Mouse (Mus musculus) stomach, postnatal 0 days (tissue): ENCODE data around the gene Nr1h3. TPM values are rescaled to one million over a fixed set of nuclear protein-coding genes. Genes with fewer than 3 reads are reported as not detected.

Experiments used
- ATAC-seq: fragments of 200-750 bp; cut with Nextera tagmentation; 2 replicates; pipeline ENCODE4 v1.8.0; 2017; ENCODE audit not compliant: low FRiP score, low TSS enrichment
- DNase-seq: peaks from one replicate; pipeline ENCODE4 v3.0.0-alpha.2; 2016; ENCODE audit warnings: low spot score
- H3K27ac ChIP-seq: fragments of 300-500 bp; sonication (generic); replicated peaks from 2 replicates; pipeline ENCODE4 v1.5.1; 2014; ENCODE audit warnings: mild to moderate bottlenecking, control low read depth
- H3K27me3 ChIP-seq: fragments of 300-500 bp; sonication (generic); 2 replicates; pipeline ENCODE4 v1.6.1; 2014; ENCODE audit warnings: low read length; ENCODE audit not compliant: control insufficient read depth, insufficient read depth
- H3K36me3 ChIP-seq: fragments of 300-500 bp; sonication (generic); 2 replicates; pipeline ENCODE4 v1.6.1; 2014; ENCODE audit warnings: low read length, mixed read lengths; ENCODE audit not compliant: control insufficient read depth, insufficient read depth
- H3K4me1 ChIP-seq: fragments of 300-500 bp; sonication (generic); replicated peaks from 2 replicates; pipeline ENCODE4 v1.6.1; 2014; ENCODE audit warnings: antibody characterized with exemption; ENCODE audit not compliant: control insufficient read depth, insufficient read depth
- H3K4me2 ChIP-seq: fragments of 300-500 bp; sonication (generic); replicated peaks from 2 replicates; pipeline ENCODE4 v1.6.1; 2014; ENCODE audit warnings: low read depth, mild to moderate bottlenecking, control low read depth, moderate library complexity
- H3K4me3 ChIP-seq: fragments of 300-500 bp; sonication (generic); 2 replicates; pipeline ENCODE4 v1.5.1; 2014; ENCODE audit warnings: low read depth, low read length, control low read depth
- H3K9ac ChIP-seq: fragments of 300-500 bp; sonication (generic); 2 replicates; pipeline ENCODE4 v1.6.1; 2014; ENCODE audit warnings: mild to moderate bottlenecking, low read length, control low read depth, mixed read lengths
- H3K9me3 ChIP-seq: fragments of 300-500 bp; sonication (generic); 2 replicates; pipeline ENCODE4 v1.6.1; 2016; ENCODE audit warnings: low read length; ENCODE audit not compliant: control insufficient read depth
- CTCF ChIP-seq: IDR thresholded peaks from 2 replicates; pipeline ENCODE4 v1.5.1; 2016; ENCODE audit warnings: antibody characterized with exemption, low read depth, mild to moderate bottlenecking, moderate library complexity
- EP300 ChIP-seq: optimal IDR thresholded peaks from 2 replicates; pipeline ENCODE3; 2016; ENCODE audit warnings: antibody characterized with exemption
- WGBS: fragments of 180-500 bp; shearing (Covaris S2); extraction: QIAGEN DNeasy Blood & Tissue Kit; methylation state at CpG from one replicate; pipeline ENCODE4 v1.1.7; 2014; 5-methylcytosine and 5-hydroxymethylcytosine counted together
- polyA plus RNA-seq: library from polyadenylated mRNA; unstranded; fragments of >200 nt; fragmentation: Nextera tagmentation; extraction: Ambion mirVana; gene quantifications from 2 replicates; pipeline ENCODE4 v1.2.1, GENCODE M21; 2015

The Nr1h3 gene
- polyA plus RNA-seq, 1 experiment from 2014 or later: 2.2 TPM

DNA sequence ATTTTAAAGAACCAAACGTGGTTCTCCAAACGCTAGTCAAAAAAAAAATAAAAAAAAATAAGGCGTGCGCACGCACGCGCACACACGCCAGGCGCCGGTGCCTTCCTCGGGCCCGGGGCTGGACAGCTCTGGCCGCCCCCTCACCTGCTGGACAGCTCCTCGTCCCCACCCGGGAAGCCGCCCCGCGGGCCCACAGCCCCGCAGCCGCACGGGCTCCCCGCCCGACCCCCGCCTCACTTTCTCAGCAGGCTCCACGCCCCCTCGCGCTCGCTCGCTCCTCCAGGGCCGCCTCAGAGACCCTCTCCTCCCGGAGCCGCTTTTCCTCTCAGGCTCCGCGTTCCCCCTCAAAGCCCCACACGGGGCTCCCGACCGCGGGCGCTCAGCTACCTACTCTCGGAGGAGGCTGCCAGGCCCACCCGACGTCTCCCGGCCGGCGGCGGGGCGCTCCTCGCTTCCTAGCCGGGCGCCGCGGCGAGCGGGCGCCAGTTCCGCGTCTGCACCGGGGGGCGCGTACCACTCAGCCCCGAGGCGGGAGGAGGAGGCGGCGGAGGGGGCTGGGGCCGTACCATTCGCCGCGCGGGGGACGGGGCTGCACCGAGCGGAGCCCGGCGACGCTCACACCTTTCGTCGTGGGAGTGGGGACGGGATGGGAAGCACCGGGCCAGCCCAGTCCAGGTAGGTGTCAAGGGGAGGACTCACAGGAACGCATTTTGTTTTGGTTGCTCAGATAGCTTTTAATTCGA lies 20.1 kb downstream of the Nr1h3 start:
- peak overlapping the region; percentile 86 for H3K27ac ChIP-seq
- peak overlapping the region; percentile 92 for H3K4me3 ChIP-seq
- ATAC-seq (peak; percentile 93), DNase-seq (peak; percentile 85)
- no peaks in the 10 kb centered on the region for H3K9me3 ChIP-seq
- H3K9ac ChIP-seq: peak overlapping the region; percentile 79
- H3K36me3 ChIP-seq: no peaks in the 10 kb centered on the region
- H3K4me2 ChIP-seq: peak overlapping the region; percentile 83
- WGBS: under 1% methylated on average over 66 of the region's 81 CpGs
- H3K4me1 ChIP-seq: 0 out of 2 replicates have a peak, but pooled peaks cover 3% of the 10 kb centered on the region
- no peak for TF ChIP-seq CTCF
- no peak for TF ChIP-seq EP300
- H3K27me3 ChIP-seq: no peaks in the 10 kb centered on the region

DNA sequence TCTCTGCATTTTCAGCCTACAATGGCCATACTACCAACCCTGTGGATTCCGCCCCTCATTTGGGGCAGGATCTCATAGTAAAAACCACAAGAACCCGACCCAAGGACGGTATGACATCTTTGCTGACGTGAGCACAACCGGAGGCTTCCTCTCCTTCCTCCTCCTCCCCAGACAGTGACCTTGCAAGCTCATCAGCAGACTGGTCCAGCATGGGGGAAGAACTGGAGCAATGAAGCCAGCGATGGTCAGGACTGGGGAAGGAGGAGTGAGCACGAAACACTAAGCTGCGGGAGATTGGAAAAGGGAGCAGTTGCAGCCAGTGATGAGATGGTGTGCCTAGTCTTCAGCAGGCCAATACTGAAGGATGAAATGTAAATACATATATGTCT lies 20.6 kb downstream of the Nr1h3 start:
- H3K27me3 ChIP-seq: no peaks in the 10 kb centered on the region
- H3K4me1 ChIP-seq: 0 out of 2 replicates have a peak, but pooled peaks cover 3% of the 10 kb centered on the region
- TF ChIP-seq EP300 (no peak), CTCF (no peak)
- WGBS: 12% methylated on average over 8 of the region's 8 CpGs
- DNase-seq (no peak), ATAC-seq (no peak)
- H3K9me3 ChIP-seq: no peaks in the 10 kb centered on the region
- H3K36me3 ChIP-seq: no peaks in the 10 kb centered on the region
- peak overlapping the region; percentile 92 for H3K4me3 ChIP-seq
- peak overlapping the region; percentile 79 for H3K9ac ChIP-seq
- H3K27ac ChIP-seq: peak overlapping the region; percentile 86; the same call in 1 of the 2 replicates
- peak overlapping the region; percentile 83 for H3K4me2 ChIP-seq

DNA sequence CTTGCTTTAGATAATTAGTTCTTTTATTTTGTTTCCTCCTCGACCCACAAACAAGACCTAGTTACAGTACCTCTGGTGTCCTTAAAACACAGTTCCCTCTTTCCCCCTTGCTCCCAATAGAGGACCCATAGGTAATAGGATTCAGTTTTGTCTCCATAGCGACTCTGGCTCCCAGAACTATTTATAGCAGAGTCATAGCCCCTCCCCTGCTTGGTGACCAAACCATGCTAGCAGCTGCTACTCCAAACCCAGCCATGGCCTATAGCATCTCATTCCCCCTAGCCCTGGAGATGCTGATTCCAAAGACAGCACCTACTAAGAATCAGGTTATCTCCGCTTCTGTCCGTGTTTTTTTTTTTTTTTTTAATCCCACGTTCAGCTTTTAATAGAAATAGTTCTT lies 21.9 kb downstream of the Nr1h3 start:
- H3K4me3 ChIP-seq: no peak overlapping the region
- ATAC-seq: no peak
- H3K4me2 ChIP-seq: no peak overlapping the region
- no peak overlapping the region for H3K9ac ChIP-seq
- 0 out of 2 replicates have a peak, but pooled peaks cover 3% of the 10 kb centered on the region for H3K4me1 ChIP-seq
- no peaks in the 10 kb centered on the region for H3K27me3 ChIP-seq
- WGBS: 76% methylated on average over 5 of the region's 5 CpGs
- no peaks in the 10 kb centered on the region for H3K36me3 ChIP-seq
- TF ChIP-seq EP300 (no peak), CTCF (no peak)
- no peaks in the 10 kb centered on the region for H3K9me3 ChIP-seq
- H3K27ac ChIP-seq: no peak overlapping the region
- no peak for DNase-seq

DNA sequence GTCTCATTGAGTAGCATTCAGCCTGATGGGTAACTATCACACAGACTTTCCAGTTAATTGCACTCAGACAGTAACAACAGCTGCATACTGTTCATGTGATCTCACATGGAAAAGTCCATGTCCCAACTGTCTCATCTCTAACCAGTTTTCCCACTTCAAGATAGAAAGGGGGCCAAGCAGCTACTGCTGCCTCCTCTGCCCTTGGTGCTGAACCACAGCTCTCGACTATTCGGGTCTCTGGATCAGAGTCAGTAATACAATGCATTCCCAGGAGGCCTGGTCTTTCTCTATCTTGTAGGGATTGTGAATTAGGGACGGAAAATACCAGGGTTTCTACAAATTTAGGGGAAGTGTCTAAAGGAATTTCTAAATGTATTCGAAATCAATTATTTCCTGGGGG lies 22.8 kb downstream of the Nr1h3 start:
- Histone ChIP-seq H3K4me3 (no peak overlapping the region), H3K27me3 (no peaks in the 10 kb centered on the region), H3K36me3 (no peaks in the 10 kb centered on the region), H3K9ac (no peak overlapping the region), H3K9me3 (no peaks in the 10 kb centered on the region), H3K27ac (no peak overlapping the region), H3K4me2 (no peak overlapping the region), H3K4me1 (0 out of 2 replicates have a peak, but pooled peaks cover 3% of the 10 kb centered on the region)
- WGBS: 41% methylated on average over 4 of the region's 4 CpGs
- TF ChIP-seq CTCF (no peak), EP300 (no peak)
- DNase-seq (no peak), ATAC-seq (no peak)

DNA sequence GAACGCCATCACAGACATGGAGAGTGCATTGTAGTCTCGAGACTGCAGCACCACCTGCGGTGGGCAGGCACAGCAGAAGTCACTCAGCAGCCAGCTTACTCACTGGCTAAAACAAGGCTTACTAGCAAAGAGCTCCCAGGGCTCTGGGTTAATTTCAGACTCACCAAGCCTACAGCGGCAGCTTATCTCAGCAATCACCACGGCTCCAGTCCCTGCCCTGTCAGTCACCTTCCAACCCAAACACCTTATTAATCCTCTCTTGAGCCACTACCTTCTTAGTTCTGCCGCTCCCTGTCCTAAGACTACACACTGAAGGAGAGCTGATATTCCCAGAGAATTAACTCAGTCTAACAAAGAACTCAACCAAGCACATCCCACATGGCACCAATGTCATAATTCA lies 26.4 kb downstream of the Nr1h3 start:
- Histone ChIP-seq H3K4me1 (no peaks in the 10 kb centered on the region), H3K27me3 (no peaks in the 10 kb centered on the region), H3K4me2 (no peak overlapping the region), H3K27ac (0 out of 2 replicates have a peak overlapping the region, but pooled peaks have one; percentile 13), H3K4me3 (no peak overlapping the region), H3K36me3 (peaks cover 4% of the 10 kb centered on the region; the same call in 1 of the 2 replicates), H3K9ac (no peak overlapping the region), H3K9me3 (no peaks in the 10 kb centered on the region)
- DNase-seq (no peak), ATAC-seq (peak; percentile 73)
- WGBS: 69% methylated on average over 6 of the region's 6 CpGs
- TF ChIP-seq EP300: no peak
- TF ChIP-seq CTCF: no peak

DNA sequence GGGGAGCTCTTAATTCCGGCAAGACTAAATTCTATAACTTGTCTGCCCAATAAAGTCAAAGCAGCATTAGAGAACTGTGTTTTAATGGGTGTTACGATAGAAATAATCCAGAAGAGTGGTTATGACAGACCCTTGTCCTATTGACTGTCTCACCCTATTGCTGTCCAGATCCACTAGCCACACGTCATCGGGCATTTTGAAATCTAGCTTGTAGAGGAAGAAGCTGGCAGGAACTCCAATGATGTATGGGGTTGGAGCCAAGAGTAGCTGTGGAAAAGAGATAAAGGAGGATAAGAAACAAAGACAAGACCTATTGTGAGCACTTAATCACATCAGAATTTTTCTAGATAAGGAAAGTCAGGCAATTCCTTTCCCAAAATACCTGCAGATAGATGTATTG lies 27.1 kb downstream of the Nr1h3 start:
- H3K9ac ChIP-seq: no peak overlapping the region
- DNase-seq (no peak), ATAC-seq (no peak)
- no peaks in the 10 kb centered on the region for H3K27me3 ChIP-seq
- H3K4me2 ChIP-seq: no peak overlapping the region
- H3K36me3 ChIP-seq: peaks cover 4% of the 10 kb centered on the region; the same call in 1 of the 2 replicates
- TF ChIP-seq CTCF (no peak), EP300 (no peak)
- H3K27ac ChIP-seq: no peak overlapping the region
- no peaks in the 10 kb centered on the region for H3K9me3 ChIP-seq
- H3K4me3 ChIP-seq: no peak overlapping the region
- no peaks in the 10 kb centered on the region for H3K4me1 ChIP-seq
- WGBS: 77% methylated on average over 4 of the region's 4 CpGs
